Mouse (Mus musculus) neural tube, embryonic 15.5 days (tissue): ENCODE results near the gene BC048562. TPM values are rescaled to one million over a fixed set of nuclear protein-coding genes. Genes with fewer than 3 reads are reported as not detected.

Experiments
- ATAC-seq: fragments of 200-750 bp; cut with Nextera tagmentation; 2 replicates; pipeline ENCODE4 v1.8.0; 2017; ENCODE audit warnings: mild to moderate bottlenecking, moderate TSS enrichment, moderate library complexity; ENCODE audit not compliant: low FRiP score
- H3K27ac ChIP-seq: fragments of 300-500 bp; sonication (generic); replicated peaks from 2 replicates; pipeline ENCODE4 v1.5.1; 2015; ENCODE audit warnings: mild to moderate bottlenecking, inconsistent platforms
- H3K27me3 ChIP-seq: fragments of 300-500 bp; sonication (generic); replicated peaks from 2 replicates; pipeline ENCODE4 v1.6.1; 2015; ENCODE audit warnings: inconsistent platforms
- H3K36me3 ChIP-seq: fragments of 300-500 bp; sonication (generic); 2 replicates; pipeline ENCODE4 v1.6.1; 2015; ENCODE audit warnings: inconsistent platforms
- H3K4me1 ChIP-seq: fragments of 300-500 bp; sonication (generic); 2 replicates; pipeline ENCODE4 v1.6.1; 2015; ENCODE audit warnings: inconsistent platforms
- H3K4me2 ChIP-seq: fragments of 300-500 bp; sonication (generic); 2 replicates; pipeline ENCODE4 v1.6.1; 2015; ENCODE audit warnings: inconsistent platforms, mild to moderate bottlenecking, moderate library complexity
- H3K4me3 ChIP-seq: fragments of 300-500 bp; sonication (generic); replicated peaks from 2 replicates; pipeline ENCODE4 v1.5.1; 2015; ENCODE audit warnings: mild to moderate bottlenecking, inconsistent platforms
- H3K9ac ChIP-seq: fragments of 300-500 bp; sonication (generic); replicated peaks from 2 replicates; pipeline ENCODE4 v1.6.1; 2015; ENCODE audit warnings: mild to moderate bottlenecking, inconsistent platforms
- H3K9me3 ChIP-seq: fragments of 300-500 bp; sonication (generic); replicated peaks from 2 replicates; pipeline ENCODE4 v1.6.1; 2016; ENCODE audit warnings: inconsistent platforms
- WGBS: fragments of 180-500 bp; shearing (Covaris S2); methylation state at CpG from one replicate; pipeline ENCODE4 v1.1.7; 2015; ENCODE audit warnings: mixed read lengths; 5-methylcytosine and 5-hydroxymethylcytosine counted together
- polyA plus RNA-seq: library from polyadenylated mRNA; unstranded; fragments of >200 nt; fragmentation: Nextera tagmentation; extraction: Ambion mirVana; gene quantifications from 2 replicates; pipeline ENCODE4 v1.2.1, GENCODE M21; 2015

Gene BC048562
- polyA plus RNA-seq, 1 experiment from 2014 or later, result not detected

GRCm38 (mm10) chr9:108481520-108482210, 45.4 kb downstream of the BC048562 start:
- H3K27me3 ChIP-seq, result no peaks in the 10 kb centered on the region
- ATAC-seq, result no peak
- no peaks in the 10 kb centered on the region for H3K9me3 ChIP-seq
- H3K4me2 ChIP-seq, result no peak overlapping the region
- H3K27ac ChIP-seq, result no peak overlapping the region
- WGBS, result 94% methylated on average over 19 of the region's 19 CpGs
- no peaks in the 10 kb centered on the region for H3K36me3 ChIP-seq
- peaks cover 19% of the 10 kb centered on the region for H3K4me1 ChIP-seq
- H3K9ac ChIP-seq, result no peak overlapping the region
- no peak overlapping the region for H3K4me3 ChIP-seq

- H3K9ac ChIP-seq, result no peak overlapping the region
- H3K4me1 ChIP-seq, result peaks cover 19% of the 10 kb centered on the region
- H3K4me2 ChIP-seq, result no peak overlapping the region
- ATAC-seq, result no peak
- no peak overlapping the region for H3K4me3 ChIP-seq
- 95% methylated on average over 18 of the region's 18 CpGs for WGBS
- no peaks in the 10 kb centered on the region for H3K27me3 ChIP-seq
- 0 out of 2 replicates have a peak, but pooled peaks cover 2% of the 10 kb centered on the region for H3K36me3 ChIP-seq
- no peak overlapping the region for H3K27ac ChIP-seq
- no peaks in the 10 kb centered on the region for H3K9me3 ChIP-seq
These were observed 46.9 kb downstream of the BC048562 start for GRCm38 (mm10) chr9:108483051-108483790.

GRCm38 (mm10) chr9:108484021-108484420, 47.7 kb downstream of the BC048562 start:
- H3K4me3 ChIP-seq, result no peak overlapping the region
- H3K36me3 ChIP-seq, result 0 out of 2 replicates have a peak, but pooled peaks cover 4% of the 10 kb centered on the region
- H3K4me2 ChIP-seq, result no peak overlapping the region
- peaks cover 12% of the 10 kb centered on the region for H3K4me1 ChIP-seq
- no peak overlapping the region for H3K27ac ChIP-seq
- ATAC-seq, result no peak
- 95% methylated on average over 15 of the region's 15 CpGs for WGBS
- H3K9me3 ChIP-seq, result no peaks in the 10 kb centered on the region
- no peaks in the 10 kb centered on the region for H3K27me3 ChIP-seq
- H3K9ac ChIP-seq, result no peak overlapping the region

- Histone ChIP-seq H3K4me3 (no peak overlapping the region), H3K4me1 (peaks cover 12% of the 10 kb centered on the region), H3K36me3 (0 out of 2 replicates have a peak, but pooled peaks cover 4% of the 10 kb centered on the region), H3K9me3 (no peaks in the 10 kb centered on the region), H3K27ac (no peak overlapping the region), H3K27me3 (no peaks in the 10 kb centered on the region), H3K9ac (no peak overlapping the region), H3K4me2 (no peak overlapping the region)
- WGBS, result 93% methylated on average over 19 of the region's 19 CpGs
- no peak for ATAC-seq
These were observed 49.1 kb downstream of the BC048562 start for GRCm38 (mm10) chr9:108485301-108485875.

- Histone ChIP-seq H3K27me3 (no peaks in the 10 kb centered on the region), H3K4me2 (no peak overlapping the region), H3K4me3 (no peak overlapping the region), H3K27ac (no peak overlapping the region), H3K9ac (no peak overlapping the region), H3K4me1 (peaks cover 20% of the 10 kb centered on the region), H3K9me3 (no peaks in the 10 kb centered on the region), H3K36me3 (0 out of 2 replicates have a peak, but pooled peaks cover 4% of the 10 kb centered on the region)
- ATAC-seq, result no peak
- 95% methylated on average over 8 of the region's 8 CpGs for WGBS
These were observed 50.8 kb downstream of the BC048562 start for GRCm38 (mm10) chr9:108486973-108487530.

- ATAC-seq, result no peak
- no peaks in the 10 kb centered on the region for H3K9me3 ChIP-seq
- H3K4me1 ChIP-seq, result peaks cover 27% of the 10 kb centered on the region
- H3K27ac ChIP-seq, result no peak overlapping the region
- H3K27me3 ChIP-seq, result no peaks in the 10 kb centered on the region
- peaks cover 17% of the 10 kb centered on the region for H3K36me3 ChIP-seq
- no peak overlapping the region for H3K9ac ChIP-seq
- WGBS, result 93% methylated on average over 17 of the region's 17 CpGs
- no peak overlapping the region for H3K4me2 ChIP-seq
- H3K4me3 ChIP-seq, result no peak overlapping the region
These were observed 52.1 kb downstream of the BC048562 start for GRCm38 (mm10) chr9:108488403-108488802.

GRCm38 (mm10) chr9:108489215-108489614, 52.9 kb downstream of the BC048562 start:
- 98% methylated on average over 20 of the region's 20 CpGs for WGBS
- Histone ChIP-seq H3K9me3 (no peaks in the 10 kb centered on the region), H3K4me3 (no peak overlapping the region), H3K27ac (peak overlapping the region; percentile 98; the same call in 1 of the 2 replicates), H3K4me2 (no peak overlapping the region), H3K36me3 (peaks cover 25% of the 10 kb centered on the region), H3K4me1 (peaks cover 27% of the 10 kb centered on the region), H3K27me3 (no peaks in the 10 kb centered on the region), H3K9ac (no peak overlapping the region)
- ATAC-seq, result no peak

- peak overlapping the region; percentile 88 for H3K4me3 ChIP-seq
- H3K9ac ChIP-seq, result peak overlapping the region; percentile 85
- peak; percentile 21; the same call in 1 of the 2 replicates for ATAC-seq
- H3K27ac ChIP-seq, result peak overlapping the region; percentile 98
- peak overlapping the region; percentile 92 for H3K4me2 ChIP-seq
- H3K4me1 ChIP-seq, result peaks cover 27% of the 10 kb centered on the region
- H3K27me3 ChIP-seq, result no peaks in the 10 kb centered on the region
- H3K9me3 ChIP-seq, result no peaks in the 10 kb centered on the region
- 65% methylated on average over 26 of the region's 26 CpGs for WGBS
- peaks cover 32% of the 10 kb centered on the region for H3K36me3 ChIP-seq
These were observed 53.6 kb downstream of the BC048562 start for GRCm38 (mm10) chr9:108489702-108490558.

- peaks cover 40% of the 10 kb centered on the region for H3K36me3 ChIP-seq
- no peaks in the 10 kb centered on the region for H3K27me3 ChIP-seq
- peak within 1 kb of the TSS; percentile 92 for H3K4me2 ChIP-seq
- peak within 1 kb of the TSS; percentile 98 for H3K27ac ChIP-seq
- WGBS, result under 1% methylated on average over 69 of the region's 69 CpGs
- peak within 1 kb of the TSS; percentile 88 for H3K4me3 ChIP-seq
- peaks cover 27% of the 10 kb centered on the region for H3K4me1 ChIP-seq
- peak; percentile 96 for ATAC-seq
- H3K9ac ChIP-seq, result peak within 1 kb of the TSS; percentile 85
- H3K9me3 ChIP-seq, result no peaks in the 10 kb centered on the region
These were observed 54.4 kb downstream of the BC048562 start, which contains the start of gene Usp19 for GRCm38 (mm10) chr9:108490559-108491285. Gene Usp19, plus strand, starts transcription at chr9:108490602.

GRCm38 (mm10) chr9:108491286-108491580, 55.0 kb downstream of the BC048562 start:
- Histone ChIP-seq H3K4me1 (peaks cover 27% of the 10 kb centered on the region), H3K9ac (peak overlapping the region; percentile 85), H3K27ac (peak overlapping the region; percentile 98), H3K4me3 (peak overlapping the region; percentile 88), H3K36me3 (peaks cover 45% of the 10 kb centered on the region), H3K4me2 (peak overlapping the region; percentile 92), H3K27me3 (no peaks in the 10 kb centered on the region), H3K9me3 (no peaks in the 10 kb centered on the region)
- 9% methylated on average over 12 of the region's 12 CpGs for WGBS
- no peak for ATAC-seq
